Mouse (Mus musculus) hindbrain, postnatal 0 days (tissue): Measurements from ENCODE around the gene Pter. TPM values are rescaled to one million over a fixed set of nuclear protein-coding genes. Genes with fewer than 3 reads are reported as not detected.
A peak's percentile ranks its signal among the peaks of the same experiment; 100 is the strongest.

Source experiments
- ATAC-seq: fragments of 200-750 bp; cut with Nextera tagmentation; 2 replicates; pipeline ENCODE4 v1.8.0; 2017; ENCODE audit warnings: mild to moderate bottlenecking, moderate TSS enrichment, moderate library complexity
- DNase-seq: peaks from one replicate; pipeline ENCODE4 v3.0.0-alpha.2; 2015; ENCODE audit warnings: low spot score
- H3K27ac ChIP-seq: fragments of 300-500 bp; sonication (generic); 2 replicates; pipeline ENCODE4 v1.5.1; 2014; ENCODE audit warnings: mild to moderate bottlenecking
- H3K27me3 ChIP-seq: fragments of 300-500 bp; sonication (generic); 2 replicates; pipeline ENCODE4 v1.6.1; 2014; ENCODE audit warnings: low read length, mixed read lengths; ENCODE audit not compliant: insufficient read depth
- H3K36me3 ChIP-seq: fragments of 300-500 bp; sonication (generic); 2 replicates; pipeline ENCODE4 v1.6.1; 2014; ENCODE audit warnings: low read length, mixed read lengths; ENCODE audit not compliant: insufficient read depth
- H3K4me1 ChIP-seq: fragments of 300-500 bp; sonication (generic); 2 replicates; pipeline ENCODE4 v1.6.1; 2014; ENCODE audit warnings: antibody characterized with exemption, low read length, mixed read lengths; ENCODE audit not compliant: insufficient read depth
- H3K4me2 ChIP-seq: fragments of 300-500 bp; sonication (generic); 2 replicates; pipeline ENCODE4 v1.6.1; 2014; ENCODE audit warnings: low read depth, mild to moderate bottlenecking, low read length, moderate library complexity, mixed read lengths
- H3K4me3 ChIP-seq: fragments of 300-500 bp; sonication (generic); 2 replicates; pipeline ENCODE4 v1.5.1; 2014; ENCODE audit warnings: low read length
- H3K9ac ChIP-seq: fragments of 300-500 bp; sonication (generic); replicated peaks from 2 replicates; pipeline ENCODE4 v1.6.1; 2014; ENCODE audit warnings: mild to moderate bottlenecking, low read length, moderate library complexity, mixed read lengths
- H3K9me3 ChIP-seq: fragments of 300-500 bp; sonication (generic); 2 replicates; pipeline ENCODE4 v1.6.1; 2016; ENCODE audit warnings: low read length, mixed read lengths
- CTCF ChIP-seq: IDR thresholded peaks from 2 replicates; pipeline ENCODE4 v1.5.1; 2016; ENCODE audit warnings: antibody characterized with exemption, control low read depth, low read depth
- WGBS: fragments of 180-500 bp; shearing (Covaris S2); extraction: QIAGEN DNeasy Blood & Tissue Kit; methylation state at CpG from one replicate; pipeline ENCODE4 v1.1.7; 2014; 5-methylcytosine and 5-hydroxymethylcytosine counted together
- polyA plus RNA-seq: library from polyadenylated mRNA; unstranded; fragments of >200 nt; fragmentation: Nextera tagmentation; extraction: Ambion mirVana; gene quantifications from 2 replicates; pipeline ENCODE4 v1.2.1, GENCODE M21; 2015
- total RNA-seq: library from RNA; depleted of rRNA; stranded (reverse); fragments of >200 nt; gene quantifications from 2 replicates; pipeline ENCODE4 v1.2.3, GENCODE M21; 2014

Gene Pter
- total and polyA plus RNA-seq, 2 experiments from 2014 or later: 9.1 to 19.6 TPM

GRCm38 (mm10) chr2:12970049-12970724, 46.3 kb downstream of the Pter start:
- Histone ChIP-seq H3K4me3 (no peak overlapping the region), H3K9ac (no peak overlapping the region), H3K27me3 (no peaks in the 10 kb centered on the region), H3K27ac (no peak overlapping the region), H3K36me3 (no peaks in the 10 kb centered on the region), H3K4me2 (no peak overlapping the region), H3K4me1 (no peaks in the 10 kb centered on the region), H3K9me3 (no peaks in the 10 kb centered on the region)
- TF ChIP-seq CTCF: no peak
- peak; percentile 5 for DNase-seq
- 37% methylated on average over 12 of the region's 12 CpGs for WGBS
- no peak for ATAC-seq

- no peaks in the 10 kb centered on the region for H3K36me3 ChIP-seq
- H3K27me3 ChIP-seq: no peaks in the 10 kb centered on the region
- H3K4me2 ChIP-seq: no peak overlapping the region
- H3K9ac ChIP-seq: no peak overlapping the region
- WGBS: 89% methylated on average over 2 of the region's 2 CpGs
- H3K27ac ChIP-seq: no peak overlapping the region
- no peak for DNase-seq
- H3K9me3 ChIP-seq: no peaks in the 10 kb centered on the region
- H3K4me1 ChIP-seq: no peaks in the 10 kb centered on the region
- H3K4me3 ChIP-seq: no peak overlapping the region
- no peak for ATAC-seq
- TF ChIP-seq CTCF: no peak
These were observed 49.9 kb downstream of the Pter start for GRCm38 (mm10) chr2:12973752-12974151.

- Histone ChIP-seq H3K27me3 (no peaks in the 10 kb centered on the region), H3K9me3 (no peaks in the 10 kb centered on the region), H3K4me1 (no peaks in the 10 kb centered on the region), H3K27ac (no peak overlapping the region), H3K4me3 (no peak overlapping the region), H3K4me2 (no peak overlapping the region), H3K36me3 (no peaks in the 10 kb centered on the region), H3K9ac (no peak overlapping the region)
- TF ChIP-seq CTCF: no peak
- WGBS: 94% methylated on average over 7 of the region's 7 CpGs
- ATAC-seq (no peak), DNase-seq (no peak)
These were observed 53.5 kb downstream of the Pter start for GRCm38 (mm10) chr2:12977367-12977766.

DNA sequence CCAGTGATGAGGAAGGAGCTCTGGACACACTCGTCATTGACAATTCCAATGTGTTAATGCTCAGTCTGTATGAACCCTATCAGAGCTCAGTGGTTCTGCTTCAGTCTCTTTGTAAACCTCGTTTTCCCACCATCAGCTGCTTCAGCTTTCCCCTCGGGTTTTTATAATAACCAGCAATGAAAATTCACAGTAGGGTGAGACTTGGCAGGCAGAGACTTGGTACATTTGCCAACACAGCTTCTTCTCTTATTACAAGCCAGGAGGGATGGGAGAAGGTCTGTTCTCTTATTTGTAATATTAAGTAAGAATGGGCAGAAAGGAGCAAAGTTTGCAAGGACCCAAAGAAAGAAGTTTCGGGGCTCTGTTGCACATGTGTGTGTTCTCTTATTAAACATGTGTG, 54.9 kb downstream of the Pter start:
- DNase-seq: peak; percentile 20

GRCm38 (mm10) chr2:12984901-12985732, 61.3 kb downstream of the Pter start:
- no peak overlapping the region for H3K4me2 ChIP-seq
- no peaks in the 10 kb centered on the region for H3K4me1 ChIP-seq
- DNase-seq: peak; percentile 30
- WGBS: 56% methylated on average over 4 of the region's 4 CpGs
- no peak for ATAC-seq
- H3K9ac ChIP-seq: no peak overlapping the region
- TF ChIP-seq CTCF: no peak
- no peak overlapping the region for H3K4me3 ChIP-seq
- H3K36me3 ChIP-seq: no peaks in the 10 kb centered on the region
- no peaks in the 10 kb centered on the region for H3K9me3 ChIP-seq
- H3K27me3 ChIP-seq: no peaks in the 10 kb centered on the region
- H3K27ac ChIP-seq: no peak overlapping the region

More for the DNA sequence above, 54.9 kb downstream of the Pter start:
- WGBS: 47% methylated on average over 4 of the region's 4 CpGs
- no peak for TF ChIP-seq CTCF
- ATAC-seq: no peak
- Histone ChIP-seq H3K36me3 (no peaks in the 10 kb centered on the region), H3K4me2 (no peak overlapping the region), H3K27ac (no peak overlapping the region), H3K27me3 (no peaks in the 10 kb centered on the region), H3K9me3 (no peaks in the 10 kb centered on the region), H3K4me1 (no peaks in the 10 kb centered on the region), H3K9ac (no peak overlapping the region), H3K4me3 (no peak overlapping the region)

DNA sequence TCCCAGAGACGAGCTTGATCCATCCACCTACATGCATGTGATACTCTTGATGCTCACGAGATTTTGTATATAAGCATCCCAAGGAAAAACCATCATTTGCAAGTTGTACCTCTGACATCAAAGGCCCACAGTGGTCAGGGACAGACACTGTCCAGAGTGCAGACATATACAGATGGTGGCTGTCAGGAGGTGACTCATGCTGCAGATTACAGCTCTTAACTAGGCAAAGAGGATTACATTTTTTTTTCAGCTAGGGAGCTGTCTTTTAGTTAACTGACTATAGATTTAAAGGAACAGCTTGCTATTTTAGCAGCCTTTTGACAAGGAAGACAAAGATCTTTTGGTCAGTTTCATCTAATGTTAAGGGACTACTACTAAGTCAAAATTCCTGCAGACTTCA, 76.2 kb downstream of the Pter start:
- no peaks in the 10 kb centered on the region for H3K36me3 ChIP-seq
- H3K4me3 ChIP-seq: no peak overlapping the region
- no peak overlapping the region for H3K27ac ChIP-seq
- no peaks in the 10 kb centered on the region for H3K27me3 ChIP-seq
- no peak overlapping the region for H3K9ac ChIP-seq
- no peaks in the 10 kb centered on the region for H3K4me1 ChIP-seq
- TF ChIP-seq CTCF: no peak
- no peak for ATAC-seq
- H3K9me3 ChIP-seq: no peaks in the 10 kb centered on the region
- 83% methylated on average over 2 of the region's 2 CpGs for WGBS
- H3K4me2 ChIP-seq: no peak overlapping the region
- no peak for DNase-seq
